Mouse (Mus musculus) small intestine, adult 10 weeks (tissue): ENCODE results near the gene Mpig6b. TPM values are rescaled to one million over a fixed set of nuclear protein-coding genes. Genes with fewer than 3 reads are reported as not detected.

Experiments used
- polyA plus RNA-seq: library from polyadenylated mRNA; stranded (reverse); fragments of 350-450 nt; fragmentation: Illumina TruSeq; extraction: RNeasy Lipid Tissue Mini Kit (QIAGEN cat#74804); gene quantifications from one replicate; pipeline ENCODE4 v1.2.3, GENCODE M21; 2014; ENCODE audit warnings: low replicate concordance

Gene Mpig6b
- polyA plus RNA-seq, 1 experiment from 2014 or later: 0.59 TPM

Other genes with a start within 250 kb of the Mpig6b start
- 17.0 TPM for gene Stk19, start 229.2 kb downstream of the Mpig6b start, polyA plus RNA-seq
- gene Dxo, start 229.2 kb downstream of the Mpig6b start, polyA plus RNA-seq: 1.6 TPM
- 4.8 TPM for gene Skiv2l, start 216.0 kb downstream of the Mpig6b start, polyA plus RNA-seq
- 0.41 TPM for gene Nelfe, start 215.8 kb downstream of the Mpig6b start, polyA plus RNA-seq
- gene Cfb, start 203.7 kb downstream of the Mpig6b start, polyA plus RNA-seq: 20.3 TPM
- gene Zbtb12, start 186.7 kb downstream of the Mpig6b start, polyA plus RNA-seq: 1.3 TPM
- gene Gm20547, start 184.1 kb downstream of the Mpig6b start, polyA plus RNA-seq: 2.4 TPM
- not detected for gene C2, start 167.9 kb downstream of the Mpig6b start, polyA plus RNA-seq
- 5.3 TPM for gene Ehmt2, start 167.7 kb downstream of the Mpig6b start, polyA plus RNA-seq
- 2.7 TPM for gene Slc44a4, start 151.7 kb downstream of the Mpig6b start, polyA plus RNA-seq
- 3.6 TPM for gene Neu1, start 134.9 kb downstream of the Mpig6b start, polyA plus RNA-seq
- 1.3 TPM for gene Hspa1b, start 106.9 kb downstream of the Mpig6b start, polyA plus RNA-seq
- not detected for gene Gm20481, start 96.3 kb downstream of the Mpig6b start, polyA plus RNA-seq
- 0.52 TPM for gene Hspa1a, start 94.0 kb downstream of the Mpig6b start, polyA plus RNA-seq
- gene Hspa1l, start 93.5 kb downstream of the Mpig6b start, polyA plus RNA-seq: not detected
- 12.4 TPM for gene Lsm2, start 84.3 kb downstream of the Mpig6b start, polyA plus RNA-seq
- gene Vars, start 65.2 kb downstream of the Mpig6b start, polyA plus RNA-seq: 0.37 TPM
- 0.11 TPM for gene Vwa7, start 49.6 kb downstream of the Mpig6b start, polyA plus RNA-seq
- not detected for gene Sapcd1, start 38.2 kb downstream of the Mpig6b start, polyA plus RNA-seq
- 0.93 TPM for gene Msh5, start 19.4 kb downstream of the Mpig6b start, polyA plus RNA-seq
- 31.3 TPM for gene Clic1, start 16.2 kb downstream of the Mpig6b start, polyA plus RNA-seq
- not detected for gene Ddah2, start 7.1 kb downstream of the Mpig6b start, polyA plus RNA-seq
- gene Ly6g6c, start 796 bp downstream of the Mpig6b start, polyA plus RNA-seq: not detected
- not detected for gene Ly6g6e, start 10.7 kb upstream of the Mpig6b start, polyA plus RNA-seq
- gene Ly6g6d, start 11.9 kb upstream of the Mpig6b start, polyA plus RNA-seq: not detected
- gene Ly6g6f, start 19.4 kb upstream of the Mpig6b start, polyA plus RNA-seq: not detected
- gene Abhd16a, start 23.1 kb upstream of the Mpig6b start, polyA plus RNA-seq: 3.7 TPM
- not detected for gene Ly6g5c, start 42.1 kb upstream of the Mpig6b start, polyA plus RNA-seq
- not detected for gene Ly6g5b, start 49.2 kb upstream of the Mpig6b start, polyA plus RNA-seq
- gene Gpank1, start 55.3 kb upstream of the Mpig6b start, polyA plus RNA-seq: 2.3 TPM
- gene Csnk2b, start 55.9 kb upstream of the Mpig6b start, polyA plus RNA-seq: 112 TPM
- 1.7 TPM for gene D17H6S53E, start 60.2 kb upstream of the Mpig6b start, polyA plus RNA-seq
- not detected for gene Apom, start 65.9 kb upstream of the Mpig6b start, polyA plus RNA-seq
- gene Bag6, start 69.0 kb upstream of the Mpig6b start, polyA plus RNA-seq: 9.2 TPM
- 7.5 TPM for gene Prrc2a, start 98.7 kb upstream of the Mpig6b start, polyA plus RNA-seq
- gene Aif1, start 109.9 kb upstream of the Mpig6b start, polyA plus RNA-seq: 8.4 TPM
- gene Lst1, start 122.3 kb upstream of the Mpig6b start, polyA plus RNA-seq: not detected
- gene Ltb, start 128.3 kb upstream of the Mpig6b start, polyA plus RNA-seq: not detected
- not detected for gene Tnf, start 135.8 kb upstream of the Mpig6b start, polyA plus RNA-seq
- not detected for gene Lta, start 139.2 kb upstream of the Mpig6b start, polyA plus RNA-seq
- gene Gm16181, start 154.7 kb upstream of the Mpig6b start, polyA plus RNA-seq: not detected
- 1.9 TPM for gene Atp6v1g2, start 167.5 kb upstream of the Mpig6b start, polyA plus RNA-seq
- not detected for gene Nfkbil1, start 169.6 kb upstream of the Mpig6b start, polyA plus RNA-seq
- gene Ddx39b, start 175.6 kb upstream of the Mpig6b start, polyA plus RNA-seq: 4.0 TPM
- gene H2-D1, start 196.5 kb upstream of the Mpig6b start, polyA plus RNA-seq: 51.6 TPM